Mouse (Mus musculus) right cerebral cortex, postnatal 14 days (tissue): ENCODE measurements around the gene Tsc1.

Experiments
- DNase-seq: peaks from one replicate; pipeline ENCODE4 v3.0.0; 2022

The Tsc1 gene

GRCm38 (mm10) chr2:28650526-28650925, 9.5 kb downstream of the Tsc1 start:
- no peak for DNase-seq

- no peak for DNase-seq
These were observed 12.3 kb downstream of the Tsc1 start for GRCm38 (mm10) chr2:28653351-28653750.

- no peak for DNase-seq
These were observed 13.3 kb downstream of the Tsc1 start for GRCm38 (mm10) chr2:28654295-28654694.

- no peak for DNase-seq
These were observed 15.2 kb downstream of the Tsc1 start for GRCm38 (mm10) chr2:28656216-28656615.

- DNase-seq, result no peak
These were observed 21.9 kb downstream of the Tsc1 start for GRCm38 (mm10) chr2:28662891-28663290.

GRCm38 (mm10) chr2:28665818-28666217, 24.8 kb downstream of the Tsc1 start:
- DNase-seq, result no peak

- no peak for DNase-seq
These were observed 30.4 kb downstream of the Tsc1 start for GRCm38 (mm10) chr2:28671438-28671837.

GRCm38 (mm10) chr2:28676005-28676404, 35.0 kb downstream of the Tsc1 start:
- no peak for DNase-seq

- no peak for DNase-seq
These were observed 39.7 kb downstream of the Tsc1 start for GRCm38 (mm10) chr2:28680710-28681109.

- DNase-seq, result no peak
These were observed 40.7 kb downstream of the Tsc1 start for GRCm38 (mm10) chr2:28681718-28682117.

- no peak for DNase-seq
These were observed 44.9 kb downstream of the Tsc1 start for GRCm38 (mm10) chr2:28685895-28686294.

GRCm38 (mm10) chr2:28688431-28688830, 47.4 kb downstream of the Tsc1 start:
- DNase-seq, result peak; percentile 39

- no peak for DNase-seq
These were observed 51.7 kb downstream of the Tsc1 start for GRCm38 (mm10) chr2:28692692-28693091.

GRCm38 (mm10) chr2:28698566-28698965, 57.5 kb downstream of the Tsc1 start:
- no peak for DNase-seq

GRCm38 (mm10) chr2:28699361-28700335, 58.6 kb downstream of the Tsc1 start, which contains the start of the genes Spaca9 and Ak8:
Spaca9 (minus strand) TSS chr2:28699727.
Ak8 (plus strand) TSS chr2:28700164.
- DNase-seq, result peak; percentile 85

GRCm38 (mm10) chr2:28701646-28702262, 60.7 kb downstream of the Tsc1 start:
- no peak for DNase-seq

GRCm38 (mm10) chr2:28706106-28706636, 65.1 kb downstream of the Tsc1 start:
- no peak for DNase-seq

GRCm38 (mm10) chr2:28706787-28707186, 65.8 kb downstream of the Tsc1 start:
- DNase-seq, result no peak

GRCm38 (mm10) chr2:28713036-28713435, 72.0 kb downstream of the Tsc1 start:
- no peak for DNase-seq

- no peak for DNase-seq
These were observed 81.4 kb downstream of the Tsc1 start for GRCm38 (mm10) chr2:28722419-28722818.

GRCm38 (mm10) chr2:28723912-28724311, 82.9 kb downstream of the Tsc1 start:
- no peak for DNase-seq

GRCm38 (mm10) chr2:28727786-28728404, 86.9 kb downstream of the Tsc1 start:
- DNase-seq, result no peak

- no peak for DNase-seq
These were observed 89.6 kb downstream of the Tsc1 start for GRCm38 (mm10) chr2:28730676-28731075.
